In the genomic region with DNA sequence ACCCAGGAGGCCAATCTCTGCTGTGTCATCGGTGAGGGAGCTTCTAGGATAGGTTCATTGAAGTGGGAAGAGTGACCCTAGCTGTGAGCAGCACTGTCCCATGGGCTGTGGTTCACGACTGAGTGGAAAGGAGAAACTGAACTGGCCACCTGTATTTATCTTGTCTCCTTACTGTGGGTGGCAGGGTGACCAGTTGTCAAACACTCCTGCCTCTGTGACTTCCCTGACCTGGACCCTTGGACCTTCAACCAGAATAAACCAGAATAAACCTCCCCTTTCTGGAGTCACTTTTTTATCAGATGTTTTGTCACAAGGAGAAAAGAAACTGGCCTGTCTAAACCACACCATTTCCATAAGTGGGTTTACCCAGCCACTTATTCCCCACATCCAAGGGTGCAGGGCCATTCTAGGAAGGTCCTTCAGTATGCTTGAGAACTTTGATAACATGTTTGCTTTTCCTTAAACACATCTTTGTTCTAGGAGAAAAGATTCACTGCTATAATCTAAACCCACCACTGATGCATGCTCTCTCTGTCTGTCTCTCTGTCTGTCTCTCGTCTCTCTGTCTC, we compare ENCODE assay signal across 30 mouse cellular contexts.
DNase-seq lines count a peak whose midpoint lies in the region; ATAC-seq and TF ChIP-seq lines count a peak whose summit lies in the region.
"Had no signal": no experiment of that assay in that cellular context is flagged by ENCODE, and none has a peak within 500 bp of the region (broad histone marks: within the 10 kb centered on the region; RNA-seq: fewer than 3 reads in every experiment).

No protein-coding gene starts in this region.

- H3K27me3 ChIP-seq in heart, adult 2 months (ENCODE audit: control insufficient read depth, insufficient read depth, low read length), result no peaks in the 10 kb centered on the region
- no peaks in the 10 kb centered on the region for H3K27me3 ChIP-seq in lung, embryonic 16.5 days (ENCODE audit: control insufficient read depth, insufficient read depth, low read depth, low read length)
- H3K27me3 ChIP-seq: CH12.LX; forebrain, embryonic 13.5 days; heart, embryonic 13.5 days; kidney, embryonic 15.5 days; limb, embryonic 13.5 days; midbrain, embryonic 15.5 days; neural tube, embryonic 15.5 days had no signal

- no peak for TF ChIP-seq EP300 in heart, adult 2 months (IDR thresholded peaks at IDR 0.05; ENCODE audit: insufficient read depth, low read depth, low read length)

- no peak for TF ChIP-seq POLR2A in heart, adult 2 months (IDR thresholded peaks at IDR 0.05; ENCODE audit: insufficient read depth, low read depth, low read length)
- TF ChIP-seq POLR2A in lung, adult 2 months (IDR thresholded peaks at IDR 0.05; ENCODE audit: borderline replicate concordance, extremely low read depth, low read depth, low read length), result no peak

- H3K4me1 ChIP-seq in heart, adult 2 months (ENCODE audit: control insufficient read depth, insufficient read depth, low read length), result peaks cover 2% of the 10 kb centered on the region
- no peaks in the 10 kb centered on the region for H3K4me1 ChIP-seq in lung, embryonic 16.5 days (replicated peaks; ENCODE audit: control insufficient read depth, insufficient read depth, low read length)
- H3K4me1 ChIP-seq in lung, adult 2 months (ENCODE audit: control insufficient read depth, insufficient read depth, low read length), result no peaks in the 10 kb centered on the region; the same call in 1 of the 2 replicates
- H3K4me1 ChIP-seq: forebrain, embryonic 13.5 days; midbrain, embryonic 15.5 days; neural tube, embryonic 15.5 days had no signal

- no peak for TF ChIP-seq CTCF in heart, adult 2 months (IDR thresholded peaks at IDR 0.05)
- no peak for TF ChIP-seq CTCF in lung, adult 2 months (IDR thresholded peaks at IDR 0.05; ENCODE audit: insufficient read depth, low read length)

- peak; percentile 36; the same call in 1 of the 2 replicates for ATAC-seq in lung, embryonic 16.5 days (ENCODE audit: low read depth)
- ATAC-seq: activated CD4-positive, CD25-positive, alpha-beta regulatory T cell, adult 4 months; forebrain, embryonic 13.5 days; hindbrain, embryonic 16.5 days; midbrain, embryonic 15.5 days had no signal

- H3K36me3 ChIP-seq in heart, adult 2 months (ENCODE audit: control insufficient read depth, insufficient read depth, low read length), result no peaks in the 10 kb centered on the region
- H3K36me3 ChIP-seq in lung, embryonic 16.5 days (ENCODE audit: control insufficient read depth, insufficient read depth, low read length), result no peaks in the 10 kb centered on the region
- H3K36me3 ChIP-seq: heart, embryonic 13.5 days; limb, embryonic 13.5 days; midbrain, embryonic 15.5 days; neural tube, embryonic 15.5 days had no signal

- no peak overlapping the region for H3K4me3 ChIP-seq in heart, adult 2 months
- no peak overlapping the region for H3K4me3 ChIP-seq in lung, embryonic 16.5 days (ENCODE audit: low read length)
- no peak overlapping the region for H3K4me3 ChIP-seq in lung, adult 2 months (replicated peaks; ENCODE audit: extremely low read depth, low read depth, low read length)
- H3K4me3 ChIP-seq: forebrain, embryonic 13.5 days; heart, embryonic 13.5 days; kidney, embryonic 15.5 days; limb, embryonic 13.5 days; midbrain, embryonic 15.5 days; neural tube, embryonic 15.5 days had no signal

- no peaks in the 10 kb centered on the region for H3K79me2 ChIP-seq in heart, adult 2 months (replicated peaks; ENCODE audit: control insufficient read depth, insufficient read depth, low read length)

- 88% methylated on average over 3 of the region's 3 CpGs for WGBS in heart, adult 2 months
- 41% methylated on average over 3 of the region's 3 CpGs for WGBS in lung, embryonic 16.5 days
- 57% methylated on average over 3 of the region's 3 CpGs for WGBS in lung, adult 2 months

- intact Hi-C loops in heart, adult 2 months (cut with DNase I), result no loop called here

- no peak overlapping the region for H3K9ac ChIP-seq in heart, adult 2 months (ENCODE audit: low read depth, low read length)
- H3K9ac ChIP-seq in lung, embryonic 16.5 days (ENCODE audit: low read length), result no peak overlapping the region
- H3K9ac ChIP-seq: forebrain, embryonic 13.5 days; heart, embryonic 13.5 days; kidney, embryonic 15.5 days; limb, embryonic 13.5 days; midbrain, embryonic 15.5 days; neural tube, embryonic 15.5 days had no signal

- no peaks in the 10 kb centered on the region for H3K9me3 ChIP-seq in lung, embryonic 16.5 days (ENCODE audit: control insufficient read depth, low read length)
- H3K9me3 ChIP-seq: forebrain, embryonic 13.5 days; heart, embryonic 13.5 days; kidney, embryonic 15.5 days; limb, embryonic 13.5 days; midbrain, embryonic 15.5 days; neural tube, embryonic 15.5 days had no signal

- H3K4me2 ChIP-seq in lung, embryonic 16.5 days (ENCODE audit: low read depth, low read length), result no peak overlapping the region
- H3K4me2 ChIP-seq: forebrain, embryonic 13.5 days; heart, embryonic 13.5 days; kidney, embryonic 15.5 days; limb, embryonic 13.5 days; midbrain, embryonic 15.5 days; neural tube, embryonic 15.5 days had no signal

- no peak overlapping the region for H3K27ac ChIP-seq in heart, adult 2 months
- no peak overlapping the region for H3K27ac ChIP-seq in lung, embryonic 16.5 days (ENCODE audit: low read length)
- H3K27ac ChIP-seq: forebrain, embryonic 13.5 days; heart, embryonic 13.5 days; kidney, embryonic 15.5 days; limb, embryonic 13.5 days; macrophage; midbrain, embryonic 15.5 days; neural tube, embryonic 15.5 days had no signal

- peak; percentile 68 for DNase-seq in heart, adult 11 months
- no peak for DNase-seq in heart, adult 2 months
- DNase-seq in lung, adult 2 months, result no peak
- peak; percentile 23 for DNase-seq in lung, postnatal 10 days
- no peak for DNase-seq in spleen, adult 12 weeks (ENCODE audit: low spot score)
- no peak for DNase-seq in heart, postnatal 4 days
- DNase-seq: adrenal gland, adult 2 months; adrenal gland, postnatal 36 days; cerebellum, adult 2 months; cerebellum, postnatal 36 days; gastrocnemius, postnatal 14 days; heart, adult 18-20 months; heart, postnatal 14 days; kidney, adult 18-20 months; kidney, postnatal 25 days; retina, postnatal 1 day; right cerebral cortex, postnatal 25 days; spleen, adult 18-20 months; thymus, postnatal 14 days had no signal

Comparison
In these comparisons a context has a peak if more than half of its experiments do, and no peak if none do; other contexts are left out.
1. DNase-seq: peak in heart, adult 11 months (single experiment) and lung, postnatal 10 days (single experiment); none in heart, adult 2 months (0 of 2), lung, adult 2 months (single experiment), spleen, adult 12 weeks (single experiment) and heart, postnatal 4 days (single experiment).